Mouse (Mus musculus): ENCODE results near the gene Phactr3.

GRCm38 (mm10) chr2:178129676-178130075 is 10.9 kb downstream of the Phactr3 start:
- TF ChIP-seq POLR2A (IDR thresholded peaks at IDR 0.05; ENCODE audit: borderline replicate concordance, low read depth, low read length) (no peak), CTCF (IDR thresholded peaks at IDR 0.05; ENCODE audit: low read depth, low read length) (no peak)

All from bone marrow macrophage, adult 2 months (primary cell).